Mouse (Mus musculus): ENCODE measurements around the gene Muc3.
A peak's percentile ranks its signal among the peaks of the same experiment; 100 is the strongest.
"Not testable (repeated sequence)": the region's sequence is repeated elsewhere in the genome, so short reads cannot be mapped to it uniquely, and the experiment has no call there.

Gene Muc3

GRCm38 (mm10) chr5:137122686-137123193 is 26.4 kb downstream of the Muc3 start:
- peak; percentile 65 for DNase-seq (ENCODE audit: low read depth, low spot score)

GRCm38 (mm10) chr5:137121280-137121679 is 27.8 kb downstream of the Muc3 start:
- no peak for DNase-seq (ENCODE audit: low read depth, low spot score)

DNA sequence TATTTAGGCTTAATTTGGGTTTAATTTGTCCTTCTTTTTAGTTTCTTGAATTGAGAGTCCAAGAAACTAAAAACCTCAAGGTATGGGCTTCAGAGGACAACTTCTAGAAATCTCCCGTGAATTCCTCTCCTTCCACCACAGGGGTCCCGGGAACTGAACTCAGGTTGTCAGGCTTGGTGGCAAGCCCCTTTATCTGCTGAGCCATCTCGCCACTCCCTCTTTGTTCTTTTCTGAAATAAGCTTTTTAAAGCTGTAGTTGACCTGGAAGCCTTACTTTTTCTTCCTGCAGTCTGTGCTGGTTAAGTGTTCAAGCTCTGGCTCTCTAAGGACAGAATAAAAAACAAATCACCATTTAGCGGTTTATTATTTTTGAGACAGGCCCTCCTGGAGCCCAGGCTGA is 30.2 kb downstream of the Muc3 start:
- no peak for DNase-seq (ENCODE audit: low read depth, low spot score)

DNA sequence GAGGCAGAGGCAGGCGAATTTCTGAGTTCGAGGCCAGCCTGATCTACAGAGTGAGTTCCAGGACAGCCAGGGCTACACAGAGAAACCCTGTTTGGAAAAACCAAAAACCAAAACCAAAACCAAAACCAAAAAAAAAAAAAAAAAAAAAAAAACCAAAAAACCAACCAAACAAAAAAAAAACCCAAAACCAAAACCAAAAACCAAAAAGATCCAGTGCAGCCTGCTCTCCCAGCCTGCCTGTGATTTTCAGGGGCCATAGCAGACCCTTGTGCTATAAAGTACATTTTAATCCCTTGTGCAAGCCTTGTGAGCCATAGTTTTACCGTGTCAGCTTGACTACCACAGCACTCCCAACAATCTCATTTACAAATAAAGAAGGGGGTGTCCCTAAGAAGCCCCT is 31.1 kb downstream of the Muc3 start:
- not testable (repeated sequence) for DNase-seq (ENCODE audit: low read depth, low spot score)

DNA sequence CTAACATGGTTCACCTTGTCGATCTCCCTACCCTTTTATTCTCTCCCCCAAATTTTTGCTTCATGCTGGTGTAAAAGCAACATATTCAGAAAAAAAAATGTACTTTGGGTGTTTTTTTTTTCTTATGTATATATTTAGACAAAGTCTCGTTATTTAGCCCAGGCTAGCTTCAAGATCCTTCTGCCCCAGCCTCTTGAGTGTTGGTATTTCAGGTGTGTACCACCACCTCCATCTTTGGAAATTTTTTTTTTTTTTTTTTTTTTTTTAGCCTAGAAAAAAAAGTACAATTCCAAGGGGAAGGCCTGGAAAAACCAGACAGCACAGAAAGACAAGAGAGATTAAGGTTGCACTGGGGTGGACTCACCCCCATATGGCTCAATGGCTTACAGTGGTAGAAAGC is 32.1 kb downstream of the Muc3 start:
- DNase-seq (ENCODE audit: low read depth, low spot score), result no peak

DNA sequence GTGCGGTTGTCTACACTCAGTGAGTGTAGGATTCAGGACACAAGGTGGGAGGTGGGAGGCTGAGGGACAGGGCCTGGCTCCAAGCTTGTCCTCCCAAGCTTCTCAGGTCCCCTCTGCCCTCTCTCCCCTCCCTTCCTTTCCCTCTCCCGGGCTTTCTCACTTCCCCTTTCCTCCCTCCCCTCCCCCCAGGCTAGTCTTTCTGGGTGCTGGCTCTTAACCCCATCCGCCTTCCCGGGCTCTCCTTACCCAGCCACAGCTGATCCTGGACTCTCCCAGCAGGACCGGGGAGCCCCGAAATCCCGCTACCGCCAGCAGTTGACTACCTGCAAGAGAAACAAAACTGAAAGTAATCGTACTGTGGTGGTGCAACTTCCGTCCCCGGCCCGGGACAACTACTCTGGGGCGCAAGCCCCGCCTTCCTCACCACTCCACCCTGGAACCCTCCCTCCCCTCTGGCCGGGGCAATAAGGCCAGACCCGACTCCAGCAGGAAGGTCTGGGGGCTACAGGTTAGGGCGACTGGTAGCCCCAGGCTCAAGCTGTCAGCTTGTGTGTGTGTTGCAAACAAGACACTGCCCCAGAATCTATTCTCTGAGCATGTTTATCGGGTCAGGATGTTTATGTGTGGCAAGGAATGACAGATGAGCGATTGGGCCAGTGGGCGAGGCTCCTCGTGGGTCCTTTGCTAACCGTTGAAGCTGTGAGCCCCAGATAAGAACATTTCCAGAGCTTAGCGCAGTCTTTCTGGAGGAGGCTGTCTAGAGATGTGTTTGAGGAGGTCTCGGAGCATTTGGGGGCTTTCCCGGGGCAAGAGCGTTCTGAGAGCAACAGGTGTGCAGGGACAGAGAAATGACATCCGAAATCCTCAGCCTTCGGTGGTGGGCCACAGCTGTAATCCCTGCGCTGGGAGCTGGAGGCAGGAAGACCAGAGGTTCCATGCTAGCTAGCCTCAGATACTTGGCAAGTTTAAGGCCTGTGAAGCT is 33.0 kb downstream of the Muc3 start, which contains the start of gene Trim56:
TSS of gene Trim56 (minus strand) at position 344 of the 982 bp plus-strand sequence.
- DNase-seq (ENCODE audit: low read depth, low spot score), result peak; percentile 31

GRCm38 (mm10) chr5:137114891-137115561 is 34.1 kb downstream of the Muc3 start:
- DNase-seq (ENCODE audit: low read depth, low spot score), result no peak

DNA sequence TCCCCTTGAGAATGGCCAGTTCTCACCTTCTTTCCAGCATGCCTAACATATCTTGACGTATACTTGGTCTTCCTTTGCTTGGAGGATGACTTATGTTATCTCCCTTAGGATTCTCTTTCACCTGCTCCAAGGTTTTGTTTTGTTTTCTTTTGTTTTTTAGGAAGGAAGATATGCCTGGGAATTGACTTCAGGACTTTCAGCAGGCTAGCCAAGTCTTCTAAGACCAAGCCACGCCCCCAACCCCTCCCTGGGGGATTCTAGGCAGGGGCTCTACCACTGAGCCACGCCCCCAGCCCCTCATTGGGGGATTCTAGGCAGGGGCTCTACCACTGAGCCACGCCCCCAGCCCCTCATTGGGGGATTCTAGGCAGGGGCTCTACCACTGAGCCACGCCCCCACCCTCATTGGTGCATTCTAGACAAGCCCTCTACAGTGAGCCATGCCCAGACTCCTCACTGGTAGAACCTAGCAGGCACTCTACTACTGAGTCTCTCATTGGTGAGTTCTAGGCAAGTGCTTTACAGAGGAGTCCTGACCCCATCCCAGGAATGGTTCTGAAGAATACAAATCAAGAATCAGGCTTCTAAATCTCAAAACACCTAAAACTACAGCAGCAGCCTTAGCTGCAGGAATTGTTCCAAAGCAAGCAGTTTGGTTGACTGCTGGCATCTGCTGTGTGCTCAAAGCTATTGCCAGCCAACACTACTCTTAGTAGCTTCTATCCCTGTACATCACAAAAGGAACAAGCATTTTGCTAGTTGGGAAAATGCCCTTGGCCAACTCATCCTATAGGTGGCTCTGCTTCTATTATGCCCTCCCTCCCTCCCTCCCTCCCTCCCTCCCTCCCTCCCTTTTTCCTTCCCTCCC is 37.3 kb downstream of the Muc3 start:
- DNase-seq (ENCODE audit: low read depth, low spot score), result no peak

- no peak for DNase-seq (ENCODE audit: low read depth, low spot score)
Observed at GRCm38 (mm10) chr5:137110863-137111262, 38.3 kb downstream of the Muc3 start.

GRCm38 (mm10) chr5:137109941-137110593 is 39.1 kb downstream of the Muc3 start:
- DNase-seq (ENCODE audit: low read depth, low spot score), result no peak

DNA sequence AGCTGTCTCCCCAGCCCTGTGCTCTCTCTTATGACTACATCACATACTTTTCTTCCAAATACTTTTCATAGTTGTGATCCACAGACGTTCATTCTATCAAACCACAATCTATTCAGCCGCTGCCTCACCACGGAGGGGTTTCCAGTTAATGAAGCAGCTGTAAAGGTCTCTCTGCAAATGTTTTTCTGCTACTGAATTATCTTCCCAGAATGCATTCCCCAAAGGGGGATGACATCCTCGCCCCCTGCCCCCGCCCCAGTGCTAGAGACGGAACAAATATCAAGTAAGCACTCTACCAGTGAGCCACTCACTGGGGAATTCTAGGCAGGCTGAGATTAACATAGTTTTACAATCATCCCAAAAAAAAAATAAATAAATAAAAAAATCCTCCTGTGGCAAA is 41.0 kb downstream of the Muc3 start:
- DNase-seq (ENCODE audit: low read depth, low spot score), result no peak

- DNase-seq (ENCODE audit: low read depth, low spot score), result no peak
Observed at GRCm38 (mm10) chr5:137107670-137108069, 41.5 kb downstream of the Muc3 start.

DNA sequence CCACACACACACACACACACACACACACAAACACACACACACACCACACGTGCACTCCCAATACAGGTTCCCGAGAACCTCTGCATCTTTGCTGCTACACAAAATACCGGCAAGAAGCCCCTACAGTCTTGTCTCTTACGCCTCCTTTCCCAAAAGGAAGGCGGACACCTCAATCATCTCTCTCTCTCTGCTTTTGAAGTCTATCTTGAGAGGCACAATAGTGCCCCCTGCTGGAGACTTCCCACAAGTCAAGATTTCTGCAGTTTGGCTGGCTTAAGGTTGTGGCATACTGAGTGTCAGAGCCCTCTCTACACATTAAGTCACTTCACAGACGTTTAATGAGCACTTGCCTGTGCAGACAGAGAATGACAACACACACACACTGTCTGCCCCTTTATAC is 42.1 kb downstream of the Muc3 start:
- peak; percentile 81 for DNase-seq (ENCODE audit: low read depth, low spot score)

DNA sequence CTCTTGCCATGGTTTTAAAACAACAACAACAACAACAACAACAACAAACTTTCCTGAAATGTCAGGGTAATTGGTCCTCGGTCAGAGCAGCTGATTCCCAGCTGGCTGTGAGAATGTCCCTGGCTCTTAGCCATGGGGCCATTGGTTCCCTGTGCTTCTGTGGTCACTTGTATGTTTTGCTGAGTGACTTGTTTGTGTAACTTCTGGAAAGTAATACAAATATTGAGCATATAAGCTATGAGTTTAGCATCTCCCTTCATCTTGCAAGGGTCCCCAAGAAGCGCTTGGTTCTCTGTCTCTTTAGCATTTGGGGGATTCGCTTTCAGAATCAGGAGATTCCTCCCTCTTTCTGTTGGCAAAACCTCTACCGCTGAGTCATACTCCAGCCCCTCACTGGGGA is 42.7 kb downstream of the Muc3 start:
- no peak for DNase-seq (ENCODE audit: low read depth, low spot score)

DNA sequence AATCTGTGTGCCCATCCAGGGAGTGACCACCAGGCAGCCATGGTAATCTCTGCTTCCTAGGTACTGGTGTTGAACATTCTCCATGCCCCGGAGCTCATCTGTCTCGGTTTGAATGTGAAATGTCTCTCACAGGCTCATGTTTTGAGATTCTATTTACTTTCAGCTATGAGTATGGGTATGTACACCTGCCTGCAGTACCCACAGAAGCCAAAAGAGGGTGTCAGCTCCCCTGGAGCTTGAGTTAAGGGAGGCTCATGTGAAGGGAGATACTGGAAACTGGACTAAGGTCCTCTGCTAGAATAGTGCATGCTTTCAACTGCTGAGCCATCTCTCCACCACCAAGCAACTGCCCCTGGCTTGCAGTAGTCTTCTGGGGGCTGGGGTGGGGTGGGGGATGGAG is 45.2 kb downstream of the Muc3 start:
- DNase-seq (ENCODE audit: low read depth, low spot score), result no peak

DNA sequence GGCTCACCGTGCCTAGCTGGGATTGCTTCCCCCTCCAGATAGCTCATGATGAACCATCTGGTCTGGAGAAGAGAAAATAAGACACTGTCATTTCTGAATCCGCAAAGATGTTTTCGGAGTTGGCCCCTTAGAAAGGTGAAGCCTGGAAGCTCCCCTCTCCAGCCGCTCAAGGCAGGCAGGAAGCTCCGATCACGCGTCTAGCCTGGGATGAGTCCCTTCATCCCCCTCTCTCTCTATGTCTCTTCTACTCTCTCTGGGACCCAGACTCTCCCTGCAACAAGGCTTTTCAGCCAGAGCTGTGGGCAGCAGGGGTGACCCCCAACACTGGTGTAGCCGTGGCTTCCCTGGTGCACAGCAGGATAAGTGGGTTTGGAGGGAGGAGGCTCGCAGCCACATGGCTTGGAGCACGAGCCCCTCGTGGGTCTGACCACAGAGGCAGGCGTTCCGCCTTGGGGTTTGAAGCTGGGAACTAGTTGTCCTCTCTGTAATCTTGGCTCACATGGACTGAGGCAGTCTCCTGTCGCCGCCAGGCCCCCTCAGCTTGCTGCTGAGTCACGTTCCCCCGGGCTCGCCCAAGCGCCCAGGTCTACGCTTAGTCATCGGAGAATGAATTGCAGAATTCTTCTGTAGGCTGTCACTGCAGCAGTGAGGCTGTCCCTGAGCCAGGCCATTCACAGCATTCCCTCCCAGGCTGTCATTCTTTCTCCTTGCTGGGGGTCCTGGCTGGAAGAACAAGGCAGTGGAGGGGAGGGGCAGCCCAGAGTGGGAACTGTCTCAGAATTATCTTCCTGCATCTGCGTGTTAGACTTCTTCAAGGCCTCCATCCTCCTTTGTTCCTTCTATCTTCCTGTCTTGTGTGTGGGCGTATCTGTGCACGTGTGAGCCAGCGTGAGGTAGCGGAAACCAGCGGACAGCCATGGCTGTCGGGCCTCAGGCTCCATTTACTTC is 46.3 kb downstream of the Muc3 start:
- DNase-seq (ENCODE audit: low read depth, low spot score), result no peak

- DNase-seq (ENCODE audit: low read depth, low spot score), result no peak
Observed at GRCm38 (mm10) chr5:137102078-137102477, 47.0 kb downstream of the Muc3 start.

- no peak for DNase-seq (ENCODE audit: low read depth, low spot score)
Observed at GRCm38 (mm10) chr5:137100660-137101059, 48.5 kb downstream of the Muc3 start.

GRCm38 (mm10) chr5:137098418-137098817 is 50.7 kb downstream of the Muc3 start:
- DNase-seq (ENCODE audit: low read depth, low spot score), result no peak

DNA sequence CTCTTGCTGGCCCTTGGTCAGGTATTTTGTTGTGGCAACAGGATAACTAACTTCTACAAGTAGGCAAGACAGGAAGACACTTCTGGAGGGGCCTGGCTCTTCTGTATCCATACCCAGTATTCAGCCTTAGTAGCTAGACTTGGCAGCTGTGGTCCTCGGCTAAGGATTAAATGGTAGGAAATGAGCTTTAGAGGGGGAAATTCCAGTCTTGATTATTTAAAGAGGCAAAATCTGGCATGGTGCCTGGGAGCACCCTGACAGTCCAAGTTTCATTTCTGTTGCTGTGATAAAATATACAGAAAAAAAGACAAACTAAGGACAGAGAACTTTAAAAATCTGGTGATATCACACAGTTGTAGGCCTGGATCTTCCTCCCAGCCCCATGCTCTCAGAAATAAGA is 53.1 kb downstream of the Muc3 start:
- no peak for DNase-seq (ENCODE audit: low read depth, low spot score)
